In genomic region chr6:97463898-97464524, GRCm38 (mm10) we compare ENCODE assay signal across 8 mouse cellular contexts.
DNase-seq lines count a peak whose midpoint lies in the region; ATAC-seq and TF ChIP-seq lines count a peak whose summit lies in the region.

No protein-coding gene starts in this region.

- peak overlapping the region; percentile 64; the same call in 1 of the 2 replicates for H3K27ac ChIP-seq in hindbrain, embryonic 10.5 days
- H3K27ac ChIP-seq in hindbrain, embryonic 11.5 days (ENCODE audit: low read depth, low read length) = no peak overlapping the region
- H3K27ac ChIP-seq in embryonic facial prominence, embryonic 14.5 days (replicated peaks; ENCODE audit: low read depth, low read length) = peak overlapping the region; percentile 77
- peak overlapping the region; percentile 21; the same call in 1 of the 2 replicates for H3K27ac ChIP-seq in liver, embryonic 11.5 days (ENCODE audit: low read depth, low read length)
- peak overlapping the region; percentile 79 for H3K27ac ChIP-seq in testis, adult 2 months (ENCODE audit: control insufficient read depth, insufficient read depth, low read depth, low read length)

- H3K4me3 ChIP-seq in hindbrain, embryonic 10.5 days = no peak overlapping the region
- H3K4me3 ChIP-seq in hindbrain, embryonic 11.5 days (ENCODE audit: low read depth, low read length) = no peak overlapping the region
- H3K4me3 ChIP-seq in embryonic facial prominence, embryonic 14.5 days (ENCODE audit: low read depth, low read length) = no peak overlapping the region
- H3K4me3 ChIP-seq in liver, embryonic 11.5 days (ENCODE audit: low read depth, low read length) = no peak overlapping the region
- no peak overlapping the region for H3K4me3 ChIP-seq in testis, adult 2 months (ENCODE audit: control insufficient read depth, low read depth, low read length)

- H3K4me1 ChIP-seq in hindbrain, embryonic 10.5 days (replicated peaks) = peaks cover 20% of the 10 kb centered on the region
- no peaks in the 10 kb centered on the region for H3K4me1 ChIP-seq in hindbrain, embryonic 11.5 days (replicated peaks; ENCODE audit: control insufficient read depth, insufficient read depth, low read length)
- peaks cover 10% of the 10 kb centered on the region for H3K4me1 ChIP-seq in embryonic facial prominence, embryonic 14.5 days (ENCODE audit: control insufficient read depth, insufficient read depth, low read length)
- H3K4me1 ChIP-seq in liver, embryonic 11.5 days (replicated peaks; ENCODE audit: control insufficient read depth, insufficient read depth, low read length) = 0 out of 2 replicates have a peak, but pooled peaks cover 3% of the 10 kb centered on the region
- H3K4me1 ChIP-seq in testis, adult 2 months (ENCODE audit: control insufficient read depth, insufficient read depth, low read length) = peaks cover 6% of the 10 kb centered on the region

- TF ChIP-seq CTCF in testis, adult 2 months (IDR thresholded peaks at IDR 0.05; ENCODE audit: control insufficient read depth, insufficient read depth, insufficient replicate concordance, low read depth, low read length) = no peak

- 56% methylated on average over 17 of the region's 17 CpGs for WGBS in hindbrain, embryonic 10.5 days
- 65% methylated on average over 17 of the region's 17 CpGs for WGBS in hindbrain, embryonic 11.5 days
- WGBS in embryonic facial prominence, embryonic 14.5 days = 30% methylated on average over 17 of the region's 17 CpGs
- 41% methylated on average over 17 of the region's 17 CpGs for WGBS in liver, embryonic 11.5 days

- H3K27me3 ChIP-seq in hindbrain, embryonic 10.5 days (ENCODE audit: insufficient read depth, poor library complexity, severe bottlenecking) = no peaks in the 10 kb centered on the region
- no peaks in the 10 kb centered on the region for H3K27me3 ChIP-seq in hindbrain, embryonic 11.5 days (ENCODE audit: control insufficient read depth, insufficient read depth, low read length)
- no peaks in the 10 kb centered on the region for H3K27me3 ChIP-seq in embryonic facial prominence, embryonic 14.5 days (replicated peaks; ENCODE audit: control insufficient read depth, insufficient read depth, low read length)
- H3K27me3 ChIP-seq in liver, embryonic 11.5 days (replicated peaks; ENCODE audit: control insufficient read depth, insufficient read depth, low read length) = no peaks in the 10 kb centered on the region
- H3K27me3 ChIP-seq in testis, adult 2 months (ENCODE audit: control insufficient read depth, insufficient read depth, low read length) = no peaks in the 10 kb centered on the region

- H3K36me3 ChIP-seq in hindbrain, embryonic 10.5 days = 0 out of 2 replicates have a peak, but pooled peaks cover 6% of the 10 kb centered on the region
- H3K36me3 ChIP-seq in hindbrain, embryonic 11.5 days (ENCODE audit: control insufficient read depth, insufficient read depth, low read length) = no peaks in the 10 kb centered on the region
- H3K36me3 ChIP-seq in embryonic facial prominence, embryonic 14.5 days (ENCODE audit: control insufficient read depth, insufficient read depth, low read length) = no peaks in the 10 kb centered on the region
- H3K36me3 ChIP-seq in liver, embryonic 11.5 days (ENCODE audit: control insufficient read depth, insufficient read depth, low read length) = no peaks in the 10 kb centered on the region
- no peaks in the 10 kb centered on the region for H3K36me3 ChIP-seq in testis, adult 2 months (ENCODE audit: control insufficient read depth, insufficient read depth, low read length)

- H3K4me2 ChIP-seq in hindbrain, embryonic 11.5 days (replicated peaks; ENCODE audit: low read depth, low read length) = no peak overlapping the region
- peak overlapping the region; percentile 29 for H3K4me2 ChIP-seq in embryonic facial prominence, embryonic 14.5 days (ENCODE audit: low read depth, low read length)
- H3K4me2 ChIP-seq in liver, embryonic 11.5 days = no peak overlapping the region

- TF ChIP-seq POLR2A in testis, adult 2 months (IDR thresholded peaks at IDR 0.05; ENCODE audit: control insufficient read depth, low read depth, low read length) = no peak

- no peaks in the 10 kb centered on the region for H3K9me3 ChIP-seq in hindbrain, embryonic 10.5 days
- no peaks in the 10 kb centered on the region for H3K9me3 ChIP-seq in hindbrain, embryonic 11.5 days (ENCODE audit: control insufficient read depth, low read length)
- H3K9me3 ChIP-seq in embryonic facial prominence, embryonic 14.5 days (ENCODE audit: control insufficient read depth, low read length) = peaks cover 4% of the 10 kb centered on the region; the same call in 1 of the 2 replicates
- no peaks in the 10 kb centered on the region for H3K9me3 ChIP-seq in liver, embryonic 11.5 days (ENCODE audit: control insufficient read depth, low read length)

- no peak overlapping the region for H3K9ac ChIP-seq in hindbrain, embryonic 11.5 days (ENCODE audit: low read depth, low read length)
- 0 out of 2 replicates have a peak overlapping the region, but pooled peaks have one; percentile 48 for H3K9ac ChIP-seq in embryonic facial prominence, embryonic 14.5 days (ENCODE audit: low read depth, low read length)
- H3K9ac ChIP-seq in liver, embryonic 11.5 days (ENCODE audit: low read depth, low read length) = no peak overlapping the region

- no peak for DNase-seq in hindbrain, embryonic 10.5 days (ENCODE audit: low spot score)
- no peak for DNase-seq in hindbrain, embryonic 11.5 days (ENCODE audit: low spot score)
- peak; percentile 73 for DNase-seq in embryonic facial prominence, embryonic 14.5 days (ENCODE audit: low spot score)
- peak; percentile 50 for DNase-seq in induced T-regulatory cell, adult 2 months (ENCODE audit: low read depth)
- DNase-seq in liver, embryonic 11.5 days (ENCODE audit: low spot score) = no peak
- DNase-seq in urinary bladder, postnatal 4 days (ENCODE audit: low spot score in 2 of 2) = no peak
- no peak for DNase-seq in adrenal gland, postnatal 4 days (ENCODE audit: low spot score in 2 of 2)

- no peak for ATAC-seq in hindbrain, embryonic 11.5 days (ENCODE audit: low FRiP score)
- ATAC-seq in embryonic facial prominence, embryonic 14.5 days (ENCODE audit: low read depth) = peak; percentile 65; the same call in 1 of the 2 replicates
- no peak for ATAC-seq in liver, embryonic 11.5 days (replicated peaks; ENCODE audit: low FRiP score)

Comparison
In these comparisons a context has a peak if more than half of its experiments do, and no peak if none do; other contexts are left out.
1. DNase-seq: peak in embryonic facial prominence, embryonic 14.5 days (single experiment) and induced T-regulatory cell, adult 2 months (single experiment); none in hindbrain, embryonic 10.5 days (single experiment), hindbrain, embryonic 11.5 days (single experiment), liver, embryonic 11.5 days (single experiment), urinary bladder, postnatal 4 days (0 of 2) and adrenal gland, postnatal 4 days (0 of 2).